Mouse (Mus musculus): ENCODE data around the gene Gjb4. TPM values are rescaled to one million over a fixed set of nuclear protein-coding genes. Genes with fewer than 3 reads are reported as not detected.

Gjb4 gene
- total and polyA plus RNA-seq, 2 experiments from 2014 or later, result not detected

GRCm38 (mm10) chr4:127314585-127314984, 39.3 kb downstream of the Gjb4 start:
- Histone ChIP-seq H3K9ac (replicated peaks; ENCODE audit: low read length) (peak overlapping the region; percentile 70; the same call in 1 of the 2 replicates), H3K36me3 (ENCODE audit: insufficient read depth, low read length) (no peaks in the 10 kb centered on the region), H3K27ac (peak overlapping the region; percentile 5; the same call in 1 of the 2 replicates), H3K4me3 (ENCODE audit: low read length) (peak overlapping the region; percentile 58), H3K4me2 (ENCODE audit: low read depth, low read length) (peak overlapping the region; percentile 92), H3K27me3 (ENCODE audit: insufficient read depth, low read length) (no peaks in the 10 kb centered on the region), H3K9me3 (ENCODE audit: low read length) (no peaks in the 10 kb centered on the region), H3K4me1 (ENCODE audit: insufficient read depth, low read length) (no peaks in the 10 kb centered on the region)
- ATAC-seq (no peak), DNase-seq (ENCODE audit: low spot score) (no peak)
- no peak for TF ChIP-seq CTCF (IDR thresholded peaks at IDR 0.05; ENCODE audit: low read depth)
- WGBS, result 50% methylated on average over 9 of the region's 9 CpGs

GRCm38 (mm10) chr4:127313861-127314260, 40.0 kb downstream of the Gjb4 start, which contains the start of gene Gja4:
Gja4 (minus strand) TSS chr4:127314039.
- Histone ChIP-seq H3K4me2 (ENCODE audit: low read depth, low read length) (peak within 1 kb of the TSS; percentile 92), H3K4me3 (ENCODE audit: low read length) (peak within 1 kb of the TSS; percentile 58), H3K27ac (peak within 1 kb of the TSS; percentile 5; the same call in 1 of the 2 replicates), H3K9me3 (ENCODE audit: low read length) (no peaks in the 10 kb centered on the region), H3K27me3 (ENCODE audit: insufficient read depth, low read length) (no peaks in the 10 kb centered on the region), H3K9ac (replicated peaks; ENCODE audit: low read length) (peak within 1 kb of the TSS; percentile 70), H3K4me1 (ENCODE audit: insufficient read depth, low read length) (no peaks in the 10 kb centered on the region), H3K36me3 (ENCODE audit: insufficient read depth, low read length) (no peaks in the 10 kb centered on the region)
- ATAC-seq (peak; percentile 79), DNase-seq (ENCODE audit: low spot score) (peak; percentile 89)
- peak; percentile 66 for TF ChIP-seq CTCF (IDR thresholded peaks at IDR 0.05; ENCODE audit: low read depth)
- under 1% methylated on average over 25 of the region's 25 CpGs for WGBS

GRCm38 (mm10) chr4:127312349-127312748, 41.5 kb downstream of the Gjb4 start:
- no peak overlapping the region for H3K4me3 ChIP-seq (ENCODE audit: low read length)
- no peak for TF ChIP-seq CTCF (IDR thresholded peaks at IDR 0.05; ENCODE audit: low read depth)
- no peak overlapping the region for H3K27ac ChIP-seq
- no peaks in the 10 kb centered on the region for H3K4me1 ChIP-seq (ENCODE audit: insufficient read depth, low read length)
- no peak overlapping the region for H3K9ac ChIP-seq (replicated peaks; ENCODE audit: low read length)
- H3K4me2 ChIP-seq (ENCODE audit: low read depth, low read length), result peak overlapping the region; percentile 92
- DNase-seq (ENCODE audit: low spot score), result no peak
- no peaks in the 10 kb centered on the region for H3K36me3 ChIP-seq (ENCODE audit: insufficient read depth, low read length)
- H3K9me3 ChIP-seq (ENCODE audit: low read length), result no peaks in the 10 kb centered on the region
- 72% methylated on average over 24 of the region's 24 CpGs for WGBS
- H3K27me3 ChIP-seq (ENCODE audit: insufficient read depth, low read length), result no peaks in the 10 kb centered on the region
- ATAC-seq, result no peak

GRCm38 (mm10) chr4:127311561-127311960, 42.3 kb downstream of the Gjb4 start:
- Histone ChIP-seq H3K4me1 (ENCODE audit: insufficient read depth, low read length) (no peaks in the 10 kb centered on the region), H3K4me3 (ENCODE audit: low read length) (no peak overlapping the region), H3K27ac (no peak overlapping the region), H3K9me3 (ENCODE audit: low read length) (no peaks in the 10 kb centered on the region), H3K36me3 (ENCODE audit: insufficient read depth, low read length) (no peaks in the 10 kb centered on the region), H3K9ac (replicated peaks; ENCODE audit: low read length) (no peak overlapping the region), H3K4me2 (ENCODE audit: low read depth, low read length) (peak overlapping the region; percentile 92; the same call in 1 of the 2 replicates), H3K27me3 (ENCODE audit: insufficient read depth, low read length) (no peaks in the 10 kb centered on the region)
- 57% methylated on average over 9 of the region's 9 CpGs for WGBS
- DNase-seq (ENCODE audit: low spot score), result no peak
- ATAC-seq, result no peak
- TF ChIP-seq CTCF (IDR thresholded peaks at IDR 0.05; ENCODE audit: low read depth), result no peak

- Histone ChIP-seq H3K4me2 (ENCODE audit: low read depth, low read length) (no peak overlapping the region), H3K27me3 (ENCODE audit: insufficient read depth, low read length) (no peaks in the 10 kb centered on the region), H3K4me1 (ENCODE audit: insufficient read depth, low read length) (no peaks in the 10 kb centered on the region), H3K27ac (no peak overlapping the region), H3K4me3 (ENCODE audit: low read length) (no peak overlapping the region), H3K36me3 (ENCODE audit: insufficient read depth, low read length) (no peaks in the 10 kb centered on the region), H3K9ac (replicated peaks; ENCODE audit: low read length) (no peak overlapping the region), H3K9me3 (ENCODE audit: low read length) (no peaks in the 10 kb centered on the region)
- no peak for ATAC-seq
- 67% methylated on average over 2 of the region's 2 CpGs for WGBS
- no peak for TF ChIP-seq CTCF (IDR thresholded peaks at IDR 0.05; ENCODE audit: low read depth)
- no peak for DNase-seq (ENCODE audit: low spot score)
Measured at GRCm38 (mm10) chr4:127306915-127307314, 47.0 kb downstream of the Gjb4 start.

- Histone ChIP-seq H3K36me3 (ENCODE audit: insufficient read depth, low read length) (no peaks in the 10 kb centered on the region), H3K27me3 (ENCODE audit: insufficient read depth, low read length) (no peaks in the 10 kb centered on the region), H3K4me3 (ENCODE audit: low read length) (no peak overlapping the region), H3K9me3 (ENCODE audit: low read length) (no peaks in the 10 kb centered on the region), H3K9ac (replicated peaks; ENCODE audit: low read length) (no peak overlapping the region), H3K4me1 (ENCODE audit: insufficient read depth, low read length) (no peaks in the 10 kb centered on the region), H3K27ac (no peak overlapping the region), H3K4me2 (ENCODE audit: low read depth, low read length) (no peak overlapping the region)
- DNase-seq (ENCODE audit: low spot score), result no peak
- no peak for TF ChIP-seq CTCF (IDR thresholded peaks at IDR 0.05; ENCODE audit: low read depth)
- WGBS, result 85% methylated on average over 3 of the region's 3 CpGs
- no peak for ATAC-seq
Measured at GRCm38 (mm10) chr4:127303796-127304195, 50.1 kb downstream of the Gjb4 start.

Other genes starting within 250 kb of the Gjb4 start
- 6.7 and 8.7 TPM in 2 replicates for gene Tmem35b, start 230.4 kb downstream of the Gjb4 start, total RNA-seq (2014; rRNA removed)
- gene Tmem35b, start 230.4 kb downstream of the Gjb4 start, polyA plus RNA-seq (2015; fragmentation: Nextera tagmentation; extraction: Ambion mirVana), result 13.8 and 15.4 TPM in 2 replicates
- gene Dlgap3, start 184.9 kb downstream of the Gjb4 start, total RNA-seq (2014; rRNA removed), result 153 and 163 TPM in 2 replicates
- gene Dlgap3, start 184.9 kb downstream of the Gjb4 start, polyA plus RNA-seq (2015; fragmentation: Nextera tagmentation; extraction: Ambion mirVana), result 30.0 and 34.2 TPM in 2 replicates
- 40.8 and 47.2 TPM in 2 replicates for gene Smim12, start 110.3 kb downstream of the Gjb4 start, total RNA-seq (2014; rRNA removed)
- 63.7 and 65.4 TPM in 2 replicates for gene Smim12, start 110.3 kb downstream of the Gjb4 start, polyA plus RNA-seq (2015; fragmentation: Nextera tagmentation; extraction: Ambion mirVana)
- 20.8 and 30.8 TPM in 2 replicates for gene Gja4, start 40.0 kb downstream of the Gjb4 start, total RNA-seq (2014; rRNA removed)
- 19.4 and 20.5 TPM in 2 replicates for gene Gja4, start 40.0 kb downstream of the Gjb4 start, polyA plus RNA-seq (2015; fragmentation: Nextera tagmentation; extraction: Ambion mirVana)
- gene Gjb3, start 23.2 kb downstream of the Gjb4 start, total RNA-seq (2014; rRNA removed), result 0.21 and 0.83 TPM in 2 replicates
- gene Gjb3, start 23.2 kb downstream of the Gjb4 start, polyA plus RNA-seq (2015; fragmentation: Nextera tagmentation; extraction: Ambion mirVana), result 0.44 and 0.59 TPM in 2 replicates
- gene Gjb5, start 4.1 kb upstream of the Gjb4 start, total RNA-seq (2014; rRNA removed), result 0.40 and 0.73 TPM in 2 replicates
- 0.51 and 0.57 TPM in 2 replicates for gene Gjb5, start 4.1 kb upstream of the Gjb4 start, polyA plus RNA-seq (2015; fragmentation: Nextera tagmentation; extraction: Ambion mirVana)

Data from hindbrain, postnatal 0 days (tissue).